Mouse (Mus musculus): ENCODE measurements around the gene Spata3.

GRCm38 (mm10) chr1:86076565-86076964 is 59.9 kb downstream of the Spata3 start:
- TF ChIP-seq CTCF (IDR thresholded peaks at IDR 0.05; ENCODE audit: extremely low read depth, insufficient read depth, insufficient read length, insufficient replicate concordance) (no peak), POLR2A (IDR thresholded peaks at IDR 0.05; ENCODE audit: low read depth, low read length) (no peak)

Measured in spleen, adult 2 months (tissue).